Mouse (Mus musculus): ENCODE results near the gene Prrt4.

The Prrt4 gene

DNA sequence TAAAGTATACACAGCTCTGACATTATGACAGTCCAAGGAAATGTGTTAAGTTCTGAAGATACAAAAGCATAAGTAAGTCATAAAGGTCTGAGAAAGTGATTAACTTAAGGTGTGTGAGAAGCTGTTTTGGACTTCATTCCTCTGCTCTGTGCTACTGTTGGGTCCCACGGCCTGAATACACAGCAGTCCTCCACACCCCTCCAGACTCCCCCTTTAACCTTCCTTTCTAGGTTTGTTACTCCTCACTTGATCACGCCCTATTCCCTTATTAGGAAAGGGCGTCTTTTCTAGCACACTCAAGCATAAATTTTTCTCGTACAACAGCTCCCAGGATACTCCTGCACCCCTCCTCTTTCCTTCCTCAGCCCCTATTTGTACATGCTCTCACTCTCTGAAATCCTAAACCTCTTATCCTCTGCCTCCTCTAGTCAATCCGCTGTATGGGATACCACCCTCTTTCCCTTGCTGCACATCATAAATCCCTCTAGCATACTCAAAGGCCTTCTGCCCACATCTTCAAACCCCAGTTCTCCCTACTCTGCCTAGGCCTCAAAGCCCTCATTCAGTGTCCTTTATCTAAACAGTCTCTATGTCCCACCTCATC is 31.9 kb downstream of the Prrt4 start:
- DNase-seq (ENCODE audit: low read depth), result no peak

DNA sequence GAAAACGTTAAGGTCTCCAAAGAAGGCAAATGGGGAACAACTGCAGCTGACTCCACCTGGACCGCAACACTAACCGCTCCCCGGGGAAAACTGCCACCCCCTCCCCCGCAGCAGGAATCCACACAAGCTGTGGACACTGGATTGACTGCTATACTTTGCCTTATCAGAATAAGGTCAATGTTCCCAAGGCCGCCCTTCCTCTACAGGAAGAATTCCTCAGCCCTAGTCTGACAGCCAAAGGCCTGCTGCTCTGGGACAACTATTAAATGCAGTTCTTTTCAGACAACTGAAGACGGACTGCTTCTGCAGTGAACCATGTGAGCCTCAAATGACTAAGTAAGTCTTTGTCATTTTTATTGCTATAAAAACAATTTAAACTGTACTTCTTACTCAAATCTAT is 32.7 kb downstream of the Prrt4 start:
- no peak for DNase-seq (ENCODE audit: low read depth)

DNA sequence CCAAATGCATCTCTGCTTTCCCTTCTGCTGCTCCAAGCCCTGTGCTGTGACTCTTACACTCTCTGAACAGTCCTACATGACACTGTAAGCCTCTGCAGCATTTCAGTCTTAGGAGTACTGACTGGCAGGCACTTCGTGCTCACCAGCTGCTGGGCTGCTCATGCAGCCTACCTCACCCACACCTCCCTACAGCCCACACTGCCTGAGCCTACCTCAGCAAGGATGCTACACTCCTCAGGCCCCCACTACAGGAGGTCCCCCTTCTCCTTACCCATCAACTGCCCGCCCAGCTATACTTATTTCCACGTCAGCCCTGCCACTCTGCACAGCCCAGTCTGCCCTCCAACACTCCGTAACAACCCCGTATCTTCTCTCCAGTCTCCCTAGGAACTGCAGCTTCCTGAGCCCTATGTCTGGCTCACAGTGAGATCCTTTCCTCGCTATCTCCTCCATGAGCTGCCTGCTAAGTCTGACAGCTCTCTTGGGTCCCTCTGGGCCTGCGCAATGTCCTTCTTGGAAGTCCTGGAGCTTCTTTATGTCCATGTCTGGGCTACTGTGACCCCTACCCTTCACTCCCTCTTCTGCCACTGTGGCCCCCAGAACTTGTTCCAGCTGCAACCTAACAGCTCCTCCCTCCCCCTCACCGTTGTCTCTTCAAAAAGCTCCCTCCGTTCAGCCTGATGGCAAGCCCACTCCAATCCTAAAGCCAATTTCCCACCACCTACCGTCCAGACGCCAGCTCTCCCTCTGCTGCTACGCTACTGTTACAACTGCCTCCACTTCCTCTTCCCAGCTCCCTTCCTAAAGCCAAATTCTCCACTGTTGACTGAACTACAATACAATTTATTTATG is 33.7 kb downstream of the Prrt4 start:
- no peak for DNase-seq (ENCODE audit: low read depth)

DNA sequence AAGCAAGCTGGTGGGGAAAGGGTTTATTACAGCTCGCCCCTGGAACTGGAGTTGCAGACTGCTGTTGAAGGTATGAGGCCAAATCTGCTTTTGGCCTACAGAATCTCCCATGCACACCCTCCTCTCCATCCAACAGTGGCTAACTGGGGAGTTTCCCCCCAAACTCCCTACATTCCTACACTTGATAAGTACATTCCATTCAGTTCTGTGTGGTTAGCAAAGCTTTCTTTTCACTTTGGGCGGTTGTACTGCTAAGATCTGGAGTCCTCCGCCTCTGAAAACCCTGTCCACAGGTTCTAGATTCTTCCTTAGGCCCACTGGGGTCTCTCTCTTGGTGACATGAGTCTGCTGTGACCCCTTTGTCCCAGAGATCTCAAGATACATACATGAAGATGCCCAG is 34.4 kb downstream of the Prrt4 start:
- no peak for DNase-seq (ENCODE audit: low read depth)

DNA sequence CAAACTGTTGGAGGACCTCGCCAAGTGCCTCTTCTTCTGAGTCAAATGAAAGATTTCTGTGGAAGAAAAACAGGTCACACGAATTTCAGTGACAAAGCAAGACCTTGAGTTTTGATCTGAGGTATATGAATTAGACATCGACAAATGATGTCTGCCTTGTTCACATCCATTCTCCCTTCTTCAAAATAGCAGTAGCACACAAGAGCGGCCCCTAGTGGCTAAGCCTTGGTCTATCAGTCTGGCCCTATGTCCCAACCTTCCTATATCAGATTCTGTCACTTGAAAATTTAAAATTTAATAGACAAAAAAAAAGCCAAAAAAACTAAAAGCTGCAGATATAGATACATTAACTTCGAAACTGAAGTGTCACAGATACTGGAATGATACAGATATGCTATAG is 35.8 kb downstream of the Prrt4 start:
- DNase-seq (ENCODE audit: low read depth), result peak; percentile 66

DNA sequence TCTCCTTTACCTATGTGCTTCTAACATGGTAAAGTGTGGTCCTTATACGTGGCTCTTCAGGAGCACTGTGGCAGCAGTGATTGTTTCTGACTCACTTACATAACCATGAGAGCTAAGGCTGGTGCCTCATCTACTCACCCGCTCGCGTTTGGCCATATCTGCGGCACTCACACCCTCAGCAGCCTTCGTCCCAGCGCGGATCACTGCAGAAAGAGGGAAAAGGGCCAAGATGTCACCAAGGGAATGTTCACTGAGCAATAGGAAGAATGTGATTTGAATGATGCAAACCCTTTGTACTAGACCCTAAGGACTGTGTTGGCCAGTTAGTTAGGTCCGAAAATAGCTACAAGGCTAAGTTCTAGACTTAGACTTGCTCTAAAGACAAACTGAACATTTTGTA is 41.9 kb downstream of the Prrt4 start:
- no peak for DNase-seq (ENCODE audit: low read depth)

DNA sequence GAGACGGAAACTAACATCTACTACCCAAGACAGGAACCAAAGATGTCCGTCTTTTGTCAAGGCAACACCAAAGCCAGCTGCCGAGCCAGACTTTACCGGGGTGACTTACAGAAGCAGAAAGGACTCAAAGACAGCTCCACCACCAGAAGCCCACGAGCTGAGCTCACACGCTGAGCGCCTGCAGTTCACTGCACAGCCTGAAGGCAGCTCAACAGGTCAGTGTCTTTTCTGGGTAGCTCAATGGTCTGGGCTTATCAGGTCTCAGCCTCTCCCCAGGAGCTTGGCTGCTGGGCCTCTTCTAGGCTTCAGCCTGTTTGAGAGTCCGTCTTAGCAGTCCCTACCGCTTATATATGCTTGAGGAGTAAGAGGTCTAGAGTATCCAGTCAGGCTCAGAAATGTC is 46.3 kb downstream of the Prrt4 start:
- DNase-seq (ENCODE audit: low read depth), result no peak

DNA sequence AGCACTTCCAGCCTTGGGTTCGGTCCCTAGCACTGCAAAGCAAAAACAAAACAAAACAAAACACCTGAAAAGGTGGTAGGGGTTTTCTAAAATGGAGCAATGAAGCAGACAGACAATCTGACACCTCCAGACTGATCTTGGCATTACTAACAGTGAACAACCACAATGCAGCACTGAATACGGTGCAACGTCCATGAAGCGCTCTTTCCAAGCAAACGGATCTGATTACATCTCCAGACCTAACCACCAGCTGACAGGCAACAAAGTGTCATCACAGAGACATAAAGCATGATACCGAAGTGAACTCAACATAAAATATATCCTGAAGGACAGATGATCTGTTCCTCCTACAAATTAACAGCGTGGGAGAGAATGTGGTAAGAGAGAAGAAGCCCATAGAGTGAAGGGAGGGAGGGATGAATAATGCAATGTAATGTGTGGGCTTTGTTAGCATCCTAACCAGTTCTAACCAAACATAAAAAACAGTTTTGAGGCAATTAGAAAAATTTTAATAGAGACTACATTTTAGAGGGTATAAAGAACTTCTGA is 52.4 kb downstream of the Prrt4 start:
- no peak for DNase-seq (ENCODE audit: low read depth)

DNA sequence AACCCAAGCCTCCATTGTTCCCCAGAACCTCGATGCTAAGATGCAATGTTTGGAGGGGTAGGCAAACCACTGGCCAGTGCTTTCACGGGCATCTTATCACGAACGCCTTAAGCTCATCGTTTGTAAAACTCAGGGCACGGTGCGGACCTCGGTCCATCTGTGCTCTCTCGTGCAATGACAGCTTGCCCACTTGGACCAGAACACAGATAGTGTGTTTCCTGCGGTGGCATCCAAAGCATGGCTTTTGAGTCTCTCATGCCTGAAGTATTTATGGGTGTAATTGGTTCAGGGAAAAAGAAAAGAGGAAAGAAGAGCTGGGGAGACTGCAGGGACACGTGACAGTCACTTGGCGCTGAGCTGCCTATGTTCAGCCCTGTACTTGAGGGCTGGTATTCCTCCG is 59.4 kb downstream of the Prrt4 start:
- no peak for DNase-seq (ENCODE audit: low read depth)

Data from 416B (cell line).